9 mouse cellular contexts compared by ENCODE assay signal in the genomic region with DNA sequence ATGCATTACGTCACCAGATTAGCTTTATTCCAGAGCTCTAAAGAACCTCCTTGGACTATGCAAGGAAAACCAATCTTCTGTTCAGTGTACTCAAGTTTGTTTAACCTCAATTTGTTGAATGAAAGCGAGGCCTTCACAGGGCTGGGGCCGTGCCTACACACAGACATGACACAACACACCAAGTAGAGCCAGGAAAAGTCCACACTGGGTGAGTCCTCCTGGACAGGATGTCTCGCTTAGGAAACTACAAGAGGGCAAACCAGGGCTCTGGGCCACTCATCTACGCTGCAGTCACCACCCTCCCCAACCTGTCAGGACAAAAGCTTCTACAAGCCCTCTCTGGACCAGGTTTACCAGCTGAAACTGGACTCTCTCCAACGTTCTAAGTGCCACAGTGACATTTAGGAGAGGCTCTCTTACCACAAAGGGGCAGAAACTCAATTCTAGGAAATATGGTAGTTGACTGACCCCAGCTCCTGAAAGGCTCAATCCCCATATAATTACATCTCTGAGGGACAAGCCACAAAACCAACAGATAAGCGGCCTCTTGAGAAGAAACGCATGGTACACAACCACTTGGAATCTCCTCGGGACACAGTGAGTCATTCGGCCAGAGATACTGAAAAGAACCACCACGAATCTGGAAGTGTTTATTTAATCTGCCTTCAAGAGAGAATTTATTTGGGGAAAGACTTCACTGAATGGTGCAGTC.
DNase-seq lines count a peak whose midpoint lies in the region; ATAC-seq lines count a peak whose summit lies in the region.
"Had no signal": no experiment of that assay in that cellular context is flagged by ENCODE, and none has a peak within 500 bp of the region (broad histone marks: within the 10 kb centered on the region; RNA-seq: fewer than 3 reads in every experiment).

No protein-coding gene starts in this region.

- intact Hi-C loops in left cerebral cortex, postnatal 36 days (cut with DNase I), result no loop called here

- no peak for ATAC-seq in limb, embryonic 13.5 days (ENCODE audit: low FRiP score, low read depth)
- ATAC-seq in activated CD4-positive, CD25-positive, alpha-beta regulatory T cell, adult 4 months, result no peak

- no peaks in the 10 kb centered on the region for H3K9me3 ChIP-seq in heart, embryonic 10.5 days
- no peaks in the 10 kb centered on the region for H3K9me3 ChIP-seq in limb, embryonic 13.5 days

- H3K27ac ChIP-seq in heart, embryonic 10.5 days, result peak overlapping the region; percentile 36
- H3K27ac ChIP-seq in limb, embryonic 13.5 days, result peak overlapping the region; percentile 89

- no peaks in the 10 kb centered on the region for H3K36me3 ChIP-seq in heart, embryonic 10.5 days
- no peaks in the 10 kb centered on the region for H3K36me3 ChIP-seq in limb, embryonic 13.5 days

- 38% methylated on average over 11 of the region's 11 CpGs for WGBS in heart, embryonic 10.5 days
- 51% methylated on average over 11 of the region's 11 CpGs for WGBS in limb, embryonic 13.5 days

- no peak overlapping the region for H3K9ac ChIP-seq in limb, embryonic 13.5 days

- H3K27me3 ChIP-seq in heart, embryonic 10.5 days (ENCODE audit: insufficient read depth, poor library complexity, severe bottlenecking), result no peaks in the 10 kb centered on the region
- H3K27me3 ChIP-seq in limb, embryonic 13.5 days, result no peaks in the 10 kb centered on the region
- H3K27me3 ChIP-seq: CH12.LX had no signal

- peak; percentile 29 for DNase-seq in cerebellum, adult 9-11 months
- DNase-seq in cerebellum, postnatal 14 days, result no peak
- DNase-seq in 3T3-L1 (ENCODE audit: low read depth, low spot score), result peak; percentile 89
- DNase-seq in heart, embryonic 10.5 days (ENCODE audit: low spot score), result no peak
- peak; percentile 61 for DNase-seq in yolk sac, embryonic 10.5 days (ENCODE audit: low spot score)
- DNase-seq in left cerebral cortex, postnatal 36 days (ENCODE audit: low spot score in 2 of 2), result no peak

- no peak overlapping the region for H3K4me3 ChIP-seq in heart, embryonic 10.5 days
- 0 out of 2 replicates have a peak overlapping the region, but pooled peaks have one; percentile 8 for H3K4me3 ChIP-seq in limb, embryonic 13.5 days

- H3K4me2 ChIP-seq in limb, embryonic 13.5 days (replicated peaks), result peak overlapping the region; percentile 49

- peaks cover 40% of the 10 kb centered on the region for H3K4me1 ChIP-seq in heart, embryonic 10.5 days
- H3K4me1 ChIP-seq in limb, embryonic 13.5 days, result peaks cover 80% of the 10 kb centered on the region

Comparison
In these comparisons a context has a peak if more than half of its experiments do, and no peak if none do; other contexts are left out.
1. DNase-seq: peak in cerebellum, adult 9-11 months (single experiment), 3T3-L1 (single experiment) and yolk sac, embryonic 10.5 days (single experiment); none in cerebellum, postnatal 14 days (0 of 2), heart, embryonic 10.5 days (single experiment) and left cerebral cortex, postnatal 36 days (0 of 2).